Mouse (Mus musculus): ENCODE measurements around the gene Pdk1.

DNA sequence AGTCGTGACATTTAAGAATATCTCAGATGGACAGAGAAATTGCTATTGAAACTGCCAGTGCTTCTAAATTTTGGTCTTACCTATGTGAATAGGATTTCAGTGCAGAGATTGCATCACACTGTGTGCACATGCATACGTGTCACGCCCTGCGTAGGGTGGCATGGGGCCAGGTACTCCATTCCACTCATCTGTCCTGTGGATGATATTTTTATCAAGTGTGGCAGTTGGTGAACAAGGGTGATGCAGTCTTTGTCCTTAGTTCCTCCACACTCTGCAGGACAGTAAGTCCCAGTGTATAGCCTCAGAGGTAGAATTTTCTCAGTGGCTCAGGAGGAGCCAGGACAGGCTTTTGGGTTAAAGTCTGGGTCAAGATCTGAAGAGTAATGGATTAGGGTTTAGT is 36.8 kb upstream of the Pdk1 start:
- no peak for TF ChIP-seq CTCF (IDR thresholded peaks at IDR 0.05; ENCODE audit: borderline replicate concordance, extremely low read depth, insufficient read depth, insufficient read length)
- TF ChIP-seq POLR2A (IDR thresholded peaks at IDR 0.05; ENCODE audit: borderline replicate concordance, extremely low read depth, insufficient read depth, insufficient read length, poor library complexity, severe bottlenecking), result no peak
